Mouse (Mus musculus) spleen, adult 2 months (tissue): ENCODE measurements around the gene Akap13. TPM values are rescaled to one million over a fixed set of nuclear protein-coding genes. Genes with fewer than 3 reads are reported as not detected.
A peak's percentile ranks its signal among the peaks of the same experiment; 100 is the strongest.

Experiments
- DNase-seq, 2 experiments: peaks; one replicate each; pipeline versions ENCODE4 v3.0.0 to v3.0.0-alpha.2; 2012 to 2021; ENCODE audit warnings: low spot score in 2 of 2, low read depth in 1 of 2
- H3K27ac ChIP-seq: fragments of 200-500 bp; 2 replicates; pipeline ENCODE4 v1.5.1; 2012; ENCODE audit warnings: low read length, inconsistent platforms; ENCODE audit not compliant: insufficient read depth
- H3K27me3 ChIP-seq: fragments of 200-500 bp; 2 replicates; pipeline ENCODE4 v1.6.1; 2012; ENCODE audit warnings: mild to moderate bottlenecking, moderate library complexity, low read length, inconsistent platforms; ENCODE audit not compliant: control insufficient read depth, insufficient read depth
- H3K36me3 ChIP-seq: fragments of 200-500 bp; 2 replicates; pipeline ENCODE4 v1.6.1; 2012; ENCODE audit warnings: mild to moderate bottlenecking, low read length, inconsistent platforms; ENCODE audit not compliant: control insufficient read depth, insufficient read depth
- H3K4me1 ChIP-seq: fragments of 200-500 bp; 2 replicates; pipeline ENCODE4 v1.6.1; 2011; ENCODE audit warnings: inconsistent platforms; ENCODE audit not compliant: control insufficient read depth, insufficient read depth, insufficient read length
- H3K4me3 ChIP-seq: fragments of 200-500 bp; 2 replicates; pipeline ENCODE4 v1.5.1; 2011; ENCODE audit warnings: mild to moderate bottlenecking, inconsistent platforms; ENCODE audit not compliant: insufficient read depth, insufficient read length; ENCODE audit errors: extremely low read depth
- CTCF ChIP-seq: fragments of 200-500 bp; IDR thresholded peaks from 2 replicates; pipeline ENCODE4 v1.5.1; 2011; ENCODE audit warnings: mild to moderate bottlenecking, inconsistent platforms; ENCODE audit not compliant: insufficient read depth, insufficient read length, insufficient replicate concordance; ENCODE audit errors: extremely low read depth
- POLR2A ChIP-seq: fragments of 200-500 bp; IDR thresholded peaks from 2 replicates; pipeline ENCODE4 v1.6.1; 2011; ENCODE audit warnings: low read depth, low read length, inconsistent platforms
- whole genome bisulfite sequencing: fragments of 180-500 bp; shearing (Covaris S2); methylation state at CpG from one replicate; pipeline ENCODE4 v1.1.7; 2018; 5-methylcytosine and 5-hydroxymethylcytosine counted together
- polyA plus RNA-seq: library from polyadenylated mRNA; depleted of rRNA; stranded (reverse); fragments of >200 nt; gene quantifications from 2 replicates; pipeline ENCODE4 v1.2.3, GENCODE M21; 2012

Gene Akap13
- polyA plus RNA-seq, 1 experiment = 34.2 TPM

- 35% methylated on average over 5 of the region's 5 CpGs for WGBS
- no peak for DNase-seq
- Histone ChIP-seq H3K4me3 (no peak overlapping the region), H3K36me3 (peaks cover 5% of the 10 kb centered on the region; the same call in 1 of the 2 replicates), H3K4me1 (peaks cover 19% of the 10 kb centered on the region; the same call in 1 of the 2 replicates), H3K27me3 (no peaks in the 10 kb centered on the region), H3K27ac (peak overlapping the region; percentile 81)
- no peak for TF ChIP-seq POLR2A
- no peak for TF ChIP-seq CTCF
Observed at GRCm38 (mm10) chr7:75608716-75609115, 153.4 kb downstream of the Akap13 start.

GRCm38 (mm10) chr7:75609456-75610262, 154.3 kb downstream of the Akap13 start:
- DNase-seq = peak; percentile 43 to 62
- WGBS = 50% methylated on average over 14 of the region's 14 CpGs
- H3K4me1 ChIP-seq = peaks cover 19% of the 10 kb centered on the region; the same call in 1 of the 2 replicates

GRCm38 (mm10) chr7:75610391-75610790, 155.1 kb downstream of the Akap13 start:
- WGBS = 17% methylated on average over 9 of the region's 9 CpGs
- H3K27me3 ChIP-seq = no peaks in the 10 kb centered on the region
- H3K4me1 ChIP-seq = peaks cover 19% of the 10 kb centered on the region; the same call in 1 of the 2 replicates
- H3K27ac ChIP-seq = peak overlapping the region; percentile 81
- H3K36me3 ChIP-seq = peaks cover 9% of the 10 kb centered on the region
- peak; percentile 53 to 64 for DNase-seq
- TF ChIP-seq POLR2A (peak; percentile 36), CTCF (no peak)
- peak overlapping the region; percentile 37; the same call in 1 of the 2 replicates for H3K4me3 ChIP-seq

More at GRCm38 (mm10) chr7:75609456-75610262, 154.3 kb downstream of the Akap13 start:
- TF ChIP-seq CTCF (peak; percentile 35; the same call in 1 of the 2 replicates), POLR2A (no peak)
- H3K4me3 ChIP-seq = peak overlapping the region; percentile 6; the same call in 1 of the 2 replicates
- H3K27me3 ChIP-seq = no peaks in the 10 kb centered on the region
- H3K27ac ChIP-seq = peak overlapping the region; percentile 81
- H3K36me3 ChIP-seq = peaks cover 3% of the 10 kb centered on the region; the same call in 1 of the 2 replicates

- H3K27ac ChIP-seq = peak overlapping the region; percentile 81
Observed at GRCm38 (mm10) chr7:75611261-75611950, 156.1 kb downstream of the Akap13 start.

GRCm38 (mm10) chr7:75612000-75612682, 156.8 kb downstream of the Akap13 start:
- Histone ChIP-seq H3K36me3 (peaks cover 20% of the 10 kb centered on the region), H3K27ac (peak overlapping the region; percentile 81), H3K4me3 (peak overlapping the region; percentile 34), H3K27me3 (no peaks in the 10 kb centered on the region), H3K4me1 (peaks cover 19% of the 10 kb centered on the region; the same call in 1 of the 2 replicates)
- 35% methylated on average over 13 of the region's 13 CpGs for WGBS
- no peak for TF ChIP-seq CTCF
- TF ChIP-seq POLR2A = no peak
- no peak for DNase-seq

More at GRCm38 (mm10) chr7:75611261-75611950, 156.1 kb downstream of the Akap13 start:
- TF ChIP-seq POLR2A (no peak), CTCF (no peak)
- Histone ChIP-seq H3K4me1 (peaks cover 19% of the 10 kb centered on the region; the same call in 1 of the 2 replicates), H3K27me3 (no peaks in the 10 kb centered on the region), H3K4me3 (no peak overlapping the region), H3K36me3 (peaks cover 14% of the 10 kb centered on the region)
- 63% methylated on average over 15 of the region's 15 CpGs for WGBS
- DNase-seq = no peak

- TF ChIP-seq POLR2A = no peak
- no peak for TF ChIP-seq CTCF
- Histone ChIP-seq H3K36me3 (peaks cover 20% of the 10 kb centered on the region), H3K27ac (peak overlapping the region; percentile 26; the same call in 1 of the 2 replicates), H3K4me3 (peak overlapping the region; percentile 24), H3K27me3 (no peaks in the 10 kb centered on the region), H3K4me1 (peaks cover 19% of the 10 kb centered on the region; the same call in 1 of the 2 replicates)
- no peak for DNase-seq
Observed at GRCm38 (mm10) chr7:75612683-75613053, 157.3 kb downstream of the Akap13 start.
